Mouse (Mus musculus) kidney, adult 9 months (tissue): ENCODE results near the gene Pla1a.

Experiments
- DNase-seq: peaks from one replicate; pipeline ENCODE4 v3.0.0; 2022

Pla1a gene

GRCm38 (mm10) chr16:38431446-38432185, 1.3 kb downstream of the Pla1a start:
- DNase-seq: no peak

- no peak for DNase-seq
Measured at GRCm38 (mm10) chr16:38425799-38426198, 7.1 kb downstream of the Pla1a start.

GRCm38 (mm10) chr16:38425374-38425773, 7.6 kb downstream of the Pla1a start:
- DNase-seq: no peak

GRCm38 (mm10) chr16:38414953-38415352, 18.0 kb downstream of the Pla1a start:
- DNase-seq: no peak

- DNase-seq: no peak
Measured at GRCm38 (mm10) chr16:38408416-38408815, 24.5 kb downstream of the Pla1a start.

- no peak for DNase-seq
Measured at GRCm38 (mm10) chr16:38407584-38407983, 25.4 kb downstream of the Pla1a start.

GRCm38 (mm10) chr16:38406708-38407107, 26.2 kb downstream of the Pla1a start:
- DNase-seq: no peak

GRCm38 (mm10) chr16:38406293-38406692, 26.7 kb downstream of the Pla1a start:
- no peak for DNase-seq

- DNase-seq: no peak
Measured at GRCm38 (mm10) chr16:38403639-38404038, 29.3 kb downstream of the Pla1a start.

- no peak for DNase-seq
Measured at GRCm38 (mm10) chr16:38401468-38401867, 31.5 kb downstream of the Pla1a start.

GRCm38 (mm10) chr16:38400311-38400960, 32.5 kb downstream of the Pla1a start:
- no peak for DNase-seq

- peak; percentile 69 for DNase-seq
Measured at GRCm38 (mm10) chr16:38399531-38400231, 33.3 kb downstream of the Pla1a start.

GRCm38 (mm10) chr16:38399076-38399475, 33.9 kb downstream of the Pla1a start:
- no peak for DNase-seq

GRCm38 (mm10) chr16:38398266-38398665, 34.7 kb downstream of the Pla1a start:
- DNase-seq: peak; percentile 86

- peak; percentile 48 for DNase-seq
Measured at GRCm38 (mm10) chr16:38396155-38396554, 36.8 kb downstream of the Pla1a start.

GRCm38 (mm10) chr16:38395060-38395730, 37.8 kb downstream of the Pla1a start:
- no peak for DNase-seq

GRCm38 (mm10) chr16:38394191-38394618, 38.7 kb downstream of the Pla1a start:
- DNase-seq: no peak

- peak; percentile 53 for DNase-seq
Measured at GRCm38 (mm10) chr16:38392126-38392894, 40.6 kb downstream of the Pla1a start.

GRCm38 (mm10) chr16:38390322-38390721, 42.6 kb downstream of the Pla1a start:
- no peak for DNase-seq

GRCm38 (mm10) chr16:38389284-38389893, 43.6 kb downstream of the Pla1a start:
- no peak for DNase-seq

- no peak for DNase-seq
Measured at GRCm38 (mm10) chr16:38388757-38389156, 44.2 kb downstream of the Pla1a start.

GRCm38 (mm10) chr16:38387389-38387788, 45.6 kb downstream of the Pla1a start:
- no peak for DNase-seq
